Mouse (Mus musculus) ES-E14 (cell line): ENCODE measurements around the gene Cops3. TPM values are rescaled to one million over a fixed set of nuclear protein-coding genes. Genes with fewer than 3 reads are reported as not detected.

Experiments
- DNase-seq: peaks from one replicate; pipeline ENCODE4 v3.0.0-alpha.2; 2013; ENCODE audit warnings: low read depth, low spot score
- H3K27ac ChIP-seq: 2 replicates; pipeline ENCODE4 v1.5.1; 2012; ENCODE audit warnings: low read depth, mild to moderate bottlenecking, low read length, moderate library complexity, mixed read lengths; ENCODE audit not compliant: poor library complexity, insufficient read depth, severe bottlenecking
- H3K36me3 ChIP-seq: 2 replicates; pipeline ENCODE4 v1.6.1; 2012; ENCODE audit warnings: mild to moderate bottlenecking, low read length, moderate library complexity, mixed read lengths; ENCODE audit not compliant: control insufficient read depth, poor library complexity, insufficient read depth, severe bottlenecking
- H3K4me1 ChIP-seq, 2 experiments: fragments of 150-350 bp in 1 of 2; sonication (generic) in 1 of 2; 2 replicates each; pipeline ENCODE4 v1.6.1; 2012; ENCODE audit warnings: low read length in 2 of 2, mild to moderate bottlenecking in 1 of 2, mixed read lengths in 1 of 2; ENCODE audit not compliant: control insufficient read depth in 2 of 2, insufficient read depth in 2 of 2, poor library complexity in 1 of 2
- H3K4me3 ChIP-seq, 2 experiments: fragments of 150-350 bp in 1 of 2; sonication (generic) in 1 of 2; 2 replicates each; pipeline ENCODE4 v1.5.1; 2012; ENCODE audit warnings: low read length in 2 of 2, low read depth in 1 of 2, mild to moderate bottlenecking in 1 of 2, mixed read lengths in 1 of 2; ENCODE audit not compliant: insufficient read depth in 1 of 2, poor library complexity in 1 of 2, severe bottlenecking in 1 of 2
- H3K9ac ChIP-seq: 2 replicates; pipeline ENCODE4 v1.6.1; 2012; ENCODE audit warnings: low read depth, mild to moderate bottlenecking, low read length, mixed read lengths; ENCODE audit not compliant: poor library complexity, insufficient read depth, severe bottlenecking
- H3K9me3 ChIP-seq: fragments of 150-350 bp; sonication (generic); 2 replicates; pipeline ENCODE4 v1.6.1; 2012; ENCODE audit warnings: low read depth, mild to moderate bottlenecking, low read length; ENCODE audit not compliant: control insufficient read depth, insufficient read depth
- CHD2 ChIP-seq: IDR thresholded peaks from 2 replicates; pipeline ENCODE4 v1.6.1; 2014; ENCODE audit warnings: mild to moderate bottlenecking, low read depth, low read length, inconsistent platforms
- HCFC1 ChIP-seq: IDR thresholded peaks from 2 replicates; pipeline ENCODE4 v1.6.1; 2012; ENCODE audit warnings: low read length, inconsistent platforms, borderline replicate concordance; ENCODE audit not compliant: insufficient read depth
- MAFK ChIP-seq: IDR thresholded peaks from 2 replicates; pipeline ENCODE4 v1.6.1; 2014; ENCODE audit warnings: mild to moderate bottlenecking, low read depth, low read length, inconsistent platforms; ENCODE audit not compliant: insufficient read depth
- ZC3H11A ChIP-seq: IDR thresholded peaks from 2 replicates; pipeline ENCODE4 v1.6.1; 2012; ENCODE audit warnings: low read depth, mild to moderate bottlenecking, inconsistent platforms, low read length, borderline replicate concordance
- ZNF384 ChIP-seq: IDR thresholded peaks from 2 replicates; pipeline ENCODE4 v1.6.1; 2012; ENCODE audit warnings: low read depth, low read length, inconsistent platforms
- in situ Hi-C, 2 experiments: fragments of 600-800 bp; cut with MboI; formaldehyde crosslinking; loops; one replicate each; pipeline ENCODE4 v1.15.1; 2025; ENCODE audit warnings: low sequenced_read_pairs in 2 of 2, inconsistent platforms in 1 of 2; ENCODE audit not compliant: unreplicated experiment in 2 of 2
- total RNA-seq: library from RNA; depleted of rRNA; stranded (reverse); fragments of 300-350 nt; gene quantifications from 2 replicates; pipeline ENCODE4 v1.2.3, GENCODE M21; 2012; rRNA removed

Gene Cops3
- total RNA-seq, 1 experiment = 133 TPM

GRCm38 (mm10) chr11:59769307-59769706 is 70.3 kb downstream of the Cops3 start:
- no peak overlapping the region for H3K4me3 ChIP-seq
- TF ChIP-seq HCFC1 = no peak
- TF ChIP-seq MAFK = no peak
- TF ChIP-seq CHD2 = no peak
- no peak for TF ChIP-seq ZNF384
- no peak for TF ChIP-seq ZC3H11A
- H3K9ac ChIP-seq = no peak overlapping the region
- in situ Hi-C loops = no loop called here
- H3K9me3 ChIP-seq = no peaks in the 10 kb centered on the region
- no peak for DNase-seq
- no peaks in the 10 kb centered on the region for H3K4me1 ChIP-seq
- H3K27ac ChIP-seq = no peak overlapping the region
- H3K36me3 ChIP-seq = peaks cover 36% of the 10 kb centered on the region

Other genes with a start within 250 kb of the Cops3 start
- gene Olfr223, start 246.5 kb downstream of the Cops3 start, total RNA-seq = not detected in 2 replicates
- 112 and 138 TPM in 2 replicates for gene Mprip, start 178.5 kb downstream of the Cops3 start, total RNA-seq
- gene Pld6, start 52.2 kb downstream of the Cops3 start, total RNA-seq = 9.0 and 16.5 TPM in 2 replicates
- gene Flcn, start 29.8 kb downstream of the Cops3 start, total RNA-seq = 24.6 and 30.7 TPM in 2 replicates
- gene Nt5m, start 391 bp downstream of the Cops3 start, total RNA-seq = 5.7 and 7.8 TPM in 2 replicates
- 13.7 and 22.9 TPM in 2 replicates for gene Med9, start 108.4 kb upstream of the Cops3 start, total RNA-seq
- gene Rasd1, start 125.1 kb upstream of the Cops3 start, total RNA-seq = 0.48 and 0.85 TPM in 2 replicates
- gene Pemt, start 206.7 kb upstream of the Cops3 start, total RNA-seq = 17.5 and 18.9 TPM in 2 replicates